Mouse (Mus musculus) forebrain, embryonic 10.5 days (tissue): ENCODE data around the gene Gins3. TPM values are rescaled to one million over a fixed set of nuclear protein-coding genes. Genes with fewer than 3 reads are reported as not detected.

Experiments used
- DNase-seq: peaks from one replicate; pipeline ENCODE4 v3.0.0-alpha.2; 2017; ENCODE audit warnings: low spot score; ENCODE audit errors: extremely low spot score
- H3K27ac ChIP-seq: fragments of 300-500 bp; sonication (generic); 2 replicates; pipeline ENCODE4 v1.5.1; 2016; ENCODE audit warnings: mild to moderate bottlenecking
- H3K27me3 ChIP-seq: fragments of 300-500 bp; sonication (generic); 2 replicates; pipeline ENCODE4 v1.6.1; 2016; ENCODE audit warnings: mild to moderate bottlenecking; ENCODE audit not compliant: poor library complexity, severe bottlenecking
- H3K36me3 ChIP-seq: fragments of 300-500 bp; sonication (generic); replicated peaks from 2 replicates; pipeline ENCODE4 v1.6.1; 2016; ENCODE audit warnings: mild to moderate bottlenecking, moderate library complexity
- H3K4me1 ChIP-seq: fragments of 300-500 bp; sonication (generic); 2 replicates; pipeline ENCODE4 v1.6.1; 2016
- H3K4me3 ChIP-seq: fragments of 300-500 bp; sonication (generic); 2 replicates; pipeline ENCODE4 v1.5.1; 2016; ENCODE audit warnings: mild to moderate bottlenecking, moderate library complexity
- H3K9me3 ChIP-seq: fragments of 300-500 bp; sonication (generic); 2 replicates; pipeline ENCODE4 v1.6.1; 2016; ENCODE audit warnings: mild to moderate bottlenecking, moderate library complexity
- WGBS: fragments of 180-500 bp; shearing (Covaris S2); methylation state at CpG from one replicate; pipeline ENCODE4 v1.1.7; 2016; 5-methylcytosine and 5-hydroxymethylcytosine counted together
- polyA plus RNA-seq: library from polyadenylated mRNA; unstranded; fragments of >200 nt; fragmentation: Nextera tagmentation; extraction: Ambion mirVana; gene quantifications from 2 replicates; pipeline ENCODE4 v1.2.1, GENCODE M21; 2016

Gins3 gene
- polyA plus RNA-seq, 1 experiment from 2014 or later = 34.9 TPM

- H3K27me3 ChIP-seq = peaks cover 11% of the 10 kb centered on the region
- H3K9me3 ChIP-seq = no peaks in the 10 kb centered on the region
- no peak overlapping the region for H3K4me3 ChIP-seq
- DNase-seq = no peak
- peaks cover 4% of the 10 kb centered on the region; the same call in 1 of the 2 replicates for H3K4me1 ChIP-seq
- no peak overlapping the region for H3K27ac ChIP-seq
- H3K36me3 ChIP-seq = no peaks in the 10 kb centered on the region
- 66% methylated on average over 9 of the region's 9 CpGs for WGBS
These were observed 26.0 kb upstream of the Gins3 start for GRCm38 (mm10) chr8:95607210-95607609.

DNA sequence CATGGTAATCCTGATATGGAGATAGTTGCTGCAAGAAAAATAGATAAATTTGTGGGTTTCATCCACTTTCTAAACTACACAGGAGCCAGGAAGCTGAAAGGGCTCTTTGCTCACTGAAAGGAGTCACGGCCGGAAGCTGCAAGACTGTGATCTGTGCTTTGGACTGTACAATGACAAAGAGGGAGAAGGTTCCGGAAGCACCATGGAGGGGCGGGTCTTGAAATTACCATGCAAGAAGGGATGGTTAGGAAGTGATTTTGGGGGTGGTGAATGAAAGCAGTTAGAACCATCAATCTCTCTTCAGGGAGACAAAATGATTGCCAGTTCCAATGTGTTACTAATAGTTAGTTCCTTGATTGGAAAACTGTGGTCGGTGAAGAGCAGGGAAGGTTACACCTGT lies 23.8 kb upstream of the Gins3 start:
- Histone ChIP-seq H3K9me3 (no peaks in the 10 kb centered on the region), H3K4me1 (peaks cover 11% of the 10 kb centered on the region; the same call in 1 of the 2 replicates), H3K36me3 (no peaks in the 10 kb centered on the region), H3K27me3 (peaks cover 11% of the 10 kb centered on the region), H3K27ac (no peak overlapping the region), H3K4me3 (no peak overlapping the region)
- DNase-seq = no peak
- 89% methylated on average over 5 of the region's 5 CpGs for WGBS

DNA sequence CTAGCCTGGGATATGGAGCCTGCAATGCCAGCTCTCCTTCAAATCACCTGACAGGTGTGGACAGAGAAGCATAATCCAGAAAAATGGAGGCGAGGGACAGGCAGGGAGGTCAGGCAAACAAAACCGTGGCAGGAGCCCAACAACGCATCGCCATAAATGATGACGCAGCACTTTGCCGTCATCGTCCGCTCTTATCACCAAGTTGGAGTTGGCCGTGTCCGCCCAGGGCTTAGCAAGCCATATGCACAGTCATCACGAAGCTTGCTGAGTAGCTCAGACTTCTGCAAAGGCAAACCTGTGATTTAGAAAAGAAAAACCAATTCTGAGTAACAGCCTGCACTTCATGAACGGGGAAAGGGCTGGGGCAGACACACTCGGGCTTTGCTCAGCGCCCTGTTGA lies 22.5 kb upstream of the Gins3 start:
- H3K4me3 ChIP-seq = no peak overlapping the region
- peaks cover 11% of the 10 kb centered on the region; the same call in 1 of the 2 replicates for H3K4me1 ChIP-seq
- H3K27ac ChIP-seq = no peak overlapping the region
- no peaks in the 10 kb centered on the region for H3K36me3 ChIP-seq
- no peaks in the 10 kb centered on the region for H3K9me3 ChIP-seq
- peaks cover 11% of the 10 kb centered on the region for H3K27me3 ChIP-seq
- WGBS = 92% methylated on average over 14 of the region's 14 CpGs
- no peak for DNase-seq

- Histone ChIP-seq H3K9me3 (no peaks in the 10 kb centered on the region), H3K4me3 (no peak overlapping the region), H3K27me3 (peaks cover 11% of the 10 kb centered on the region), H3K4me1 (peaks cover 11% of the 10 kb centered on the region; the same call in 1 of the 2 replicates), H3K27ac (no peak overlapping the region), H3K36me3 (no peaks in the 10 kb centered on the region)
- WGBS = 78% methylated on average over 5 of the region's 5 CpGs
- no peak for DNase-seq
These were observed 21.5 kb upstream of the Gins3 start for GRCm38 (mm10) chr8:95611769-95612168.

DNA sequence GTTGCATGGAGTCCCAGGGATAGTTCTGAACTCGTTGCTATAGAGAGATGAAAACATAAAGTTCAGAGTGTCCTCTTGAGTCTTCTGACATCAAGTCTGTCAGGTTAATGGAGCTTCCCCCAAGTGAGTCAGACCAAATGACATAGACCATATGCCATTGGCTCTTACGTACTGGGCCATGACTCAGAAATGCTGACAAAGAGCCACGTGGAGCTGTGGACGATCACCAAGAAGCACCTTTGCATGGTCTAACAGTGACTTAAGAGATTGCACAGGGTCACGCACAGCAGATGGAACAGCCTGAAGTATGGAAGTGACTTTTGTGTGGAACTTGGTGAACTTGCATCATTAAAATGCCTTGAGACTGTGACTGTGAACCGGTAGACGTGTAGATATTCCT lies 16.9 kb upstream of the Gins3 start:
- DNase-seq = no peak
- Histone ChIP-seq H3K36me3 (no peaks in the 10 kb centered on the region), H3K4me1 (peaks cover 11% of the 10 kb centered on the region; the same call in 1 of the 2 replicates), H3K27me3 (peaks cover 3% of the 10 kb centered on the region; the same call in 1 of the 2 replicates), H3K9me3 (no peaks in the 10 kb centered on the region), H3K27ac (no peak overlapping the region), H3K4me3 (no peak overlapping the region)
- WGBS = 93% methylated on average over 7 of the region's 7 CpGs

- Histone ChIP-seq H3K36me3 (no peaks in the 10 kb centered on the region), H3K4me3 (no peak overlapping the region), H3K27me3 (0 out of 2 replicates have a peak, but pooled peaks cover 3% of the 10 kb centered on the region), H3K9me3 (no peaks in the 10 kb centered on the region), H3K27ac (no peak overlapping the region), H3K4me1 (no peaks in the 10 kb centered on the region)
- 94% methylated on average over 2 of the region's 2 CpGs for WGBS
- DNase-seq = no peak
These were observed 13.2 kb upstream of the Gins3 start for GRCm38 (mm10) chr8:95620046-95620445.

DNA sequence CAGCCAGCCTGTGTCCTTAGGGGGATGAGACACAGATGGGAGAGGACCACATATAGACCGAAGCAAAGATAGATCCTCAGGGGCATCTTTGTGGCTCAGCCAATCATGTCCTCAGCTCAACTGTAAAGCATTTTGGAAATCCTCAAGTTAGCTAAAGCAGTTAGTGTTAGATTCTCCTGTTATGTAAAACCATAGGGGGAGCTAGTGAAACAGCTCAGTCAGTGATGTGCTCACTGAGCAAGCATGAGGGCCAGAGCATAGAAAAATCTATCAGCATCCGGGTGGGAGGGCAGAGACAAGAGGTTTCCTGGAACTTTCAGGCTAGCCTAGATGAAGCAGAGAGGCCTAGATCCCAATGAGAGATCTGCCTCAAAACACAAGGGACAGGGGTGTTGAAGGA lies 8.4 kb upstream of the Gins3 start:
- no peak for DNase-seq
- Histone ChIP-seq H3K27me3 (peaks cover 16% of the 10 kb centered on the region; the same call in 1 of the 2 replicates), H3K27ac (no peak overlapping the region), H3K36me3 (no peaks in the 10 kb centered on the region), H3K4me3 (no peak overlapping the region), H3K4me1 (no peaks in the 10 kb centered on the region), H3K9me3 (no peaks in the 10 kb centered on the region)
- 90% methylated on average over 2 of the region's 2 CpGs for WGBS

- 81% methylated on average over 6 of the region's 6 CpGs for WGBS
- peaks cover 20% of the 10 kb centered on the region; the same call in 1 of the 2 replicates for H3K27me3 ChIP-seq
- peaks cover 4% of the 10 kb centered on the region for H3K36me3 ChIP-seq
- peaks cover 11% of the 10 kb centered on the region for H3K4me1 ChIP-seq
- H3K27ac ChIP-seq = peak overlapping the region; percentile 88; the same call in 1 of the 2 replicates
- no peaks in the 10 kb centered on the region for H3K9me3 ChIP-seq
- DNase-seq = no peak
- peak overlapping the region; percentile 91 for H3K4me3 ChIP-seq
These were observed 413 bp upstream of the Gins3 start for GRCm38 (mm10) chr8:95632840-95633239.

DNA sequence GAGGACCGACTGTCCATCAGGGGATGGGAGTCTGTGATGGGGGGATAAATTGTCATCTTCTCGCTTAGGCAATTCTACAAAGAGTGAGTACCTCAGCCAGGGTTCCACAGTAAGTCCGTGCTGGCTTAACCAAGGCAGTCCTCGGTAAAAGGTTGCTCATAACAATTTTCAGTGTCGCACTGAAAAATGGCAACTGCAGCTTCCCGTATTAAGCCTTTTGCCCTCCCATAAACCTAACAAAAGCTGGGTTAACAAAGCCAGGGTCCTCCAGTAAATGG lies 749 bp downstream of the Gins3 start:
- Histone ChIP-seq H3K27me3 (peaks cover 8% of the 10 kb centered on the region; the same call in 1 of the 2 replicates), H3K9me3 (no peaks in the 10 kb centered on the region), H3K36me3 (peaks cover 15% of the 10 kb centered on the region), H3K4me3 (peak overlapping the region; percentile 91), H3K4me1 (peaks cover 11% of the 10 kb centered on the region), H3K27ac (peak overlapping the region; percentile 88)
- no peak for DNase-seq
- WGBS = 5% methylated on average over 6 of the region's 6 CpGs

DNA sequence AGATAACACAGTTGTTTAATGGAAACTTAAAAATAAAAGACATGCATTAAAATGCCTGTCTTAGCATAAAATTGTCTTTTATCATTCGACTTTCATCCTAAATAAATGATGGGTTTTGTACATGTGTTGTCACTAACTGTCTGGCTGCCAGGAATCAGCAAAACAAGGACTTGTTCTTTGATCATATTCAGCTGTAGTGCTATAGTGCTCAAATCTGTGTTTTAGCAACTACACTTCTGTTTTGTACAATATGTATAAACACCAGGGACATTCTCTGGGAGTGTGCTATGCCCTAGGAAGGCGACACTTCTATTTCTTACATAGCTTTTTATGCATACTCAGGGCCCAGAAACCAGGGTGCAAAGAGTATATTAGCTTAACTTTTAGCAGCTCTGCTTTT lies 11.7 kb downstream of the Gins3 start:
- Histone ChIP-seq H3K27me3 (no peaks in the 10 kb centered on the region), H3K36me3 (peaks cover 56% of the 10 kb centered on the region), H3K9me3 (no peaks in the 10 kb centered on the region), H3K4me1 (0 out of 2 replicates have a peak, but pooled peaks cover 3% of the 10 kb centered on the region), H3K27ac (no peak overlapping the region), H3K4me3 (no peak overlapping the region)
- 88% methylated on average over 2 of the region's 2 CpGs for WGBS
- DNase-seq = no peak

- Histone ChIP-seq H3K9me3 (no peaks in the 10 kb centered on the region), H3K27ac (no peak overlapping the region), H3K36me3 (peaks cover 27% of the 10 kb centered on the region), H3K4me3 (no peak overlapping the region), H3K4me1 (peaks cover 12% of the 10 kb centered on the region), H3K27me3 (no peaks in the 10 kb centered on the region)
- WGBS = 84% methylated on average over 3 of the region's 3 CpGs
- no peak for DNase-seq
These were observed 15.0 kb downstream of the Gins3 start for GRCm38 (mm10) chr8:95648251-95648650.

DNA sequence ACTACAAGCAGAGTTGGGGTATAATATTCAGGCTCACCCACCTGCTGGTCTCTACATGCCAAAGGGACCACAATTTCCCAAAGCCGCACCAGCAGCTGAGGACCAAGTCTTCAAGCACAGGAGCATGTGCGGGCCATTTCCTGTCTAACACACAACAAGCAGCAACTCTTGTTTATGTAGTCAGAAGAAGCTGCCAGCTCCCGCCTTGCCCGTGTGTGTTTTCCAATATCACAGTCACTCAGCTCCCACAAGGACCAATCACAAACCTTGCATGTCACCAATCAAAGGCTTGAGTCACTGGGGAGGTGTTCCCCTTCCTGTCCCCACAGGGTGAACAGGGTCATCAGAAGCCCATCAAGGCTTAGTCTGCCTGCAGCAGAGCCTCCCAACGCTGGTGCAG lies 20.1 kb downstream of the Gins3 start:
- 82% methylated on average over 5 of the region's 5 CpGs for WGBS
- no peak for DNase-seq
- Histone ChIP-seq H3K27me3 (no peaks in the 10 kb centered on the region), H3K4me1 (peaks cover 29% of the 10 kb centered on the region), H3K36me3 (no peaks in the 10 kb centered on the region), H3K27ac (no peak overlapping the region), H3K9me3 (no peaks in the 10 kb centered on the region), H3K4me3 (no peak overlapping the region)

- Histone ChIP-seq H3K4me1 (peaks cover 24% of the 10 kb centered on the region), H3K27ac (no peak overlapping the region), H3K36me3 (no peaks in the 10 kb centered on the region), H3K4me3 (no peak overlapping the region), H3K27me3 (no peaks in the 10 kb centered on the region), H3K9me3 (no peaks in the 10 kb centered on the region)
- 86% methylated on average over 7 of the region's 7 CpGs for WGBS
- no peak for DNase-seq
These were observed 22.6 kb downstream of the Gins3 start for GRCm38 (mm10) chr8:95655831-95656230.
